Mouse (Mus musculus) heart, postnatal 0 days (tissue): ENCODE data around the gene Olfr693. TPM values are rescaled to one million over a fixed set of nuclear protein-coding genes. Genes with fewer than 3 reads are reported as not detected.

Experiments
- ATAC-seq: fragments of 200-750 bp; cut with Nextera tagmentation; 2 replicates; pipeline ENCODE4 v1.8.0; 2017; ENCODE audit warnings: low read depth, moderate number of reproducible peaks, moderate library complexity; ENCODE audit not compliant: insufficient read depth
- DNase-seq: peaks from one replicate; pipeline ENCODE4 v3.0.0-alpha.2; 2016; ENCODE audit warnings: low spot score
- H3K27ac ChIP-seq: fragments of 300-500 bp; sonication (generic); 2 replicates; pipeline ENCODE4 v1.5.1; 2014; ENCODE audit warnings: low read depth, mild to moderate bottlenecking
- H3K27me3 ChIP-seq: fragments of 300-500 bp; sonication (generic); 2 replicates; pipeline ENCODE4 v1.6.1; 2014; ENCODE audit warnings: low read length, mixed read lengths; ENCODE audit not compliant: control insufficient read depth, insufficient read depth
- H3K36me3 ChIP-seq: fragments of 300-500 bp; sonication (generic); replicated peaks from 2 replicates; pipeline ENCODE4 v1.6.1; 2014; ENCODE audit warnings: low read length, mixed read lengths; ENCODE audit not compliant: control insufficient read depth, insufficient read depth
- H3K4me1 ChIP-seq: fragments of 300-500 bp; sonication (generic); 2 replicates; pipeline ENCODE4 v1.6.1; 2014; ENCODE audit warnings: antibody characterized with exemption; ENCODE audit not compliant: control insufficient read depth, insufficient read depth
- H3K4me2 ChIP-seq: fragments of 300-500 bp; sonication (generic); 2 replicates; pipeline ENCODE4 v1.6.1; 2014; ENCODE audit warnings: low read depth, mild to moderate bottlenecking, low read length, moderate library complexity
- H3K4me3 ChIP-seq: fragments of 300-500 bp; sonication (generic); 2 replicates; pipeline ENCODE4 v1.5.1; 2014; ENCODE audit warnings: low read depth, low read length
- H3K9ac ChIP-seq: fragments of 300-500 bp; sonication (generic); replicated peaks from 2 replicates; pipeline ENCODE4 v1.6.1; 2014; ENCODE audit warnings: low read depth, low read length, mixed read lengths
- H3K9me3 ChIP-seq: fragments of 300-500 bp; sonication (generic); replicated peaks from 2 replicates; pipeline ENCODE4 v1.6.1; 2016; ENCODE audit warnings: low read length; ENCODE audit not compliant: control insufficient read depth
- CTCF ChIP-seq: IDR thresholded peaks from 2 replicates; pipeline ENCODE4 v1.5.1; 2016; ENCODE audit warnings: antibody characterized with exemption, control low read depth, low read depth
- EP300 ChIP-seq: IDR thresholded peaks from 2 replicates; pipeline ENCODE4 v1.6.1; 2016; ENCODE audit warnings: antibody characterized with exemption, low read depth
- WGBS: fragments of 180-500 bp; shearing (Covaris S2); extraction: QIAGEN DNeasy Blood & Tissue Kit; methylation state at CpG from one replicate; pipeline ENCODE4 v1.1.7; 2014; 5-methylcytosine and 5-hydroxymethylcytosine counted together
- polyA plus RNA-seq: library from polyadenylated mRNA; unstranded; fragments of >200 nt; fragmentation: Nextera tagmentation; extraction: Ambion mirVana; gene quantifications from 2 replicates; pipeline ENCODE4 v1.2.1, GENCODE M21; 2015
- total RNA-seq: library from RNA; depleted of rRNA; stranded (reverse); fragments of >200 nt; gene quantifications from 2 replicates; pipeline ENCODE4 v1.2.3, GENCODE M21; 2014; ENCODE audit warnings: low replicate concordance

The Olfr693 gene
- total and polyA plus RNA-seq, 2 experiments from 2014 or later, result not detected

GRCm38 (mm10) chr7:106692976-106693375, 12.6 kb upstream of the Olfr693 start:
- WGBS, result 51% methylated on average over 3 of the region's 3 CpGs
- no peak for TF ChIP-seq EP300
- TF ChIP-seq CTCF, result no peak
- Histone ChIP-seq H3K27ac (no peak overlapping the region), H3K36me3 (no peaks in the 10 kb centered on the region), H3K4me3 (no peak overlapping the region), H3K4me1 (no peaks in the 10 kb centered on the region), H3K9me3 (no peaks in the 10 kb centered on the region), H3K9ac (no peak overlapping the region), H3K4me2 (no peak overlapping the region), H3K27me3 (no peaks in the 10 kb centered on the region)
- ATAC-seq (no peak), DNase-seq (no peak)

- WGBS, result 98% methylated on average over 1 of the region's 1 CpGs
- Histone ChIP-seq H3K4me2 (no peak within 1 kb of the TSS), H3K27me3 (no peaks in the 10 kb centered on the region), H3K4me3 (no peak within 1 kb of the TSS), H3K27ac (no peak within 1 kb of the TSS), H3K9ac (no peak within 1 kb of the TSS), H3K9me3 (no peaks in the 10 kb centered on the region), H3K4me1 (no peaks in the 10 kb centered on the region), H3K36me3 (no peaks in the 10 kb centered on the region)
- no peak for TF ChIP-seq CTCF
- no peak for TF ChIP-seq EP300
- DNase-seq (no peak), ATAC-seq (no peak)
Observed at GRCm38 (mm10) chr7:106691714-106692113, 11.3 kb upstream of the Olfr693 start, which contains the start of gene Olfr694. Gene Olfr694, minus strand, starts transcription at chr7:106691814.

- TF ChIP-seq EP300 (no peak), CTCF (no peak)
- Histone ChIP-seq H3K4me3 (no peak overlapping the region), H3K9me3 (no peaks in the 10 kb centered on the region), H3K36me3 (no peaks in the 10 kb centered on the region), H3K27me3 (no peaks in the 10 kb centered on the region), H3K9ac (no peak overlapping the region), H3K4me1 (no peaks in the 10 kb centered on the region), H3K27ac (no peak overlapping the region), H3K4me2 (no peak overlapping the region)
- DNase-seq (no peak), ATAC-seq (no peak)
- WGBS, result 67% methylated on average over 2 of the region's 2 CpGs
Observed at GRCm38 (mm10) chr7:106685382-106685781, 5.0 kb upstream of the Olfr693 start.

GRCm38 (mm10) chr7:106652344-106652652, 28.1 kb downstream of the Olfr693 start:
- ATAC-seq, result no peak
- H3K4me2 ChIP-seq, result no peak overlapping the region
- TF ChIP-seq CTCF (no peak), EP300 (no peak)

GRCm38 (mm10) chr7:106651555-106652343, 28.6 kb downstream of the Olfr693 start:
- H3K4me1 ChIP-seq, result no peaks in the 10 kb centered on the region
- H3K27me3 ChIP-seq, result no peaks in the 10 kb centered on the region
- no peak for ATAC-seq
- H3K9me3 ChIP-seq, result no peaks in the 10 kb centered on the region
- H3K4me2 ChIP-seq, result no peak overlapping the region
- TF ChIP-seq CTCF, result no peak
- TF ChIP-seq EP300, result no peak
- no peak overlapping the region for H3K27ac ChIP-seq
- H3K36me3 ChIP-seq, result no peaks in the 10 kb centered on the region
- H3K9ac ChIP-seq, result no peak overlapping the region
- H3K4me3 ChIP-seq, result no peak overlapping the region
- no peak for DNase-seq

More at GRCm38 (mm10) chr7:106652344-106652652, 28.1 kb downstream of the Olfr693 start:
- H3K27me3 ChIP-seq, result no peaks in the 10 kb centered on the region
- H3K9me3 ChIP-seq, result no peaks in the 10 kb centered on the region
- H3K36me3 ChIP-seq, result no peaks in the 10 kb centered on the region
- no peaks in the 10 kb centered on the region for H3K4me1 ChIP-seq
- H3K9ac ChIP-seq, result no peak overlapping the region
- DNase-seq, result no peak
- H3K4me3 ChIP-seq, result no peak overlapping the region
- no peak overlapping the region for H3K27ac ChIP-seq

GRCm38 (mm10) chr7:106649774-106650173, 30.6 kb downstream of the Olfr693 start:
- no peak for ATAC-seq
- WGBS, result 59% methylated on average over 1 of the region's 1 CpGs
- H3K36me3 ChIP-seq, result no peaks in the 10 kb centered on the region

More at GRCm38 (mm10) chr7:106649774-106650173, 30.6 kb downstream of the Olfr693 start:
- TF ChIP-seq EP300 (no peak), CTCF (no peak)
- Histone ChIP-seq H3K9me3 (no peaks in the 10 kb centered on the region), H3K4me2 (no peak overlapping the region), H3K27ac (no peak overlapping the region), H3K27me3 (no peaks in the 10 kb centered on the region), H3K4me1 (no peaks in the 10 kb centered on the region), H3K4me3 (no peak overlapping the region), H3K9ac (no peak overlapping the region)
- DNase-seq, result no peak
